Mouse (Mus musculus) embryonic facial prominence, embryonic 11.5 days (tissue): ENCODE measurements around the gene Upk2. TPM values are rescaled to one million over a fixed set of nuclear protein-coding genes. Genes with fewer than 3 reads are reported as not detected.

Experiments used
- ATAC-seq: fragments of 200-750 bp; cut with Nextera tagmentation; replicated peaks from 2 replicates; pipeline ENCODE4 v1.8.0; 2017; ENCODE audit warnings: low read depth; ENCODE audit not compliant: insufficient number of reproducible peaks, low FRiP score, low TSS enrichment
- DNase-seq: peaks from one replicate; pipeline ENCODE4 v3.0.0-alpha.2; 2015; ENCODE audit warnings: low spot score
- H3K27ac ChIP-seq: fragments of 300-500 bp; sonication (generic); replicated peaks from 2 replicates; pipeline ENCODE4 v1.5.1; 2014; ENCODE audit warnings: mild to moderate bottlenecking, low read depth, low read length, control low read depth
- H3K27me3 ChIP-seq: fragments of 300-500 bp; sonication (generic); 2 replicates; pipeline ENCODE4 v1.6.1; 2014; ENCODE audit warnings: mild to moderate bottlenecking, low read length, moderate library complexity, mixed read lengths; ENCODE audit not compliant: control insufficient read depth, insufficient read depth
- H3K36me3 ChIP-seq: fragments of 300-500 bp; sonication (generic); replicated peaks from 2 replicates; pipeline ENCODE4 v1.6.1; 2014; ENCODE audit warnings: low read depth, mild to moderate bottlenecking, low read length, moderate library complexity, mixed read lengths; ENCODE audit not compliant: control insufficient read depth, insufficient read depth
- H3K4me1 ChIP-seq: fragments of 300-500 bp; sonication (generic); 2 replicates; pipeline ENCODE4 v1.6.1; 2014; ENCODE audit warnings: low read length, mixed read lengths; ENCODE audit not compliant: control insufficient read depth, insufficient read depth
- H3K4me2 ChIP-seq: fragments of 300-500 bp; sonication (generic); 2 replicates; pipeline ENCODE4 v1.6.1; 2014; ENCODE audit warnings: low read depth, mild to moderate bottlenecking, control low read depth, low read length, moderate library complexity
- H3K4me3 ChIP-seq: fragments of 300-500 bp; sonication (generic); 2 replicates; pipeline ENCODE4 v1.5.1; 2014; ENCODE audit warnings: low read depth, low read length, control low read depth
- H3K9ac ChIP-seq: fragments of 300-500 bp; sonication (generic); replicated peaks from 2 replicates; pipeline ENCODE4 v1.6.1; 2014; ENCODE audit warnings: mild to moderate bottlenecking, control low read depth, low read length
- H3K9me3 ChIP-seq: fragments of 300-500 bp; sonication (generic); replicated peaks from 2 replicates; pipeline ENCODE4 v1.6.1; 2016; ENCODE audit warnings: mild to moderate bottlenecking, low read length, inconsistent platforms, mixed read lengths; ENCODE audit not compliant: control insufficient read depth
- WGBS: fragments of 180-500 bp; shearing (Covaris S2); extraction: QIAGEN DNeasy Blood & Tissue Kit; methylation state at CpG from one replicate; pipeline ENCODE4 v1.1.7; 2014; 5-methylcytosine and 5-hydroxymethylcytosine counted together
- polyA plus RNA-seq: library from polyadenylated mRNA; unstranded; fragments of >200 nt; fragmentation: Nextera tagmentation; extraction: Ambion mirVana; gene quantifications from 2 replicates; pipeline ENCODE4 v1.2.1, GENCODE M21; 2014

The Upk2 gene
- 0.59 and 1.3 TPM in 2 replicates for polyA plus RNA-seq

DNA sequence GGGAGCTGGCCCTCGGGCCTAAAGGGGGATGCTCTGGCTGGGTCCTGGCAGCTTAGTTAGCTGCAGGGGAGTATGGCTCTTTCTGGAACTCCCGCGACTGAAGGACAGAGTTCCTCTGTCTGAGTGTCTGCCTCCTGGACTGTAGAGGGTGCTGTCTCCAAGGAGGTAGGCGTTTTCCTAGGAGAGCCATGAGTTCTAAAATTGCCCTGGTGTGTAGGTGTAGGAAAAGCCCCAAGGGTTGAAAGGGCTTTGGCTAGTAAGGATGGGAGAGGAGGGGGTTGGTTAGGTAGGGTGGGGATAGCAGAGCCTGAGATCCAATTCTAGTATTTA lies at the start of gene Upk2:
Gene Upk2 (minus strand): TSS at position 86 of the 330 bp plus-strand sequence.
- DNase-seq (no peak), ATAC-seq (no peak)
- Histone ChIP-seq H3K36me3 (no peaks in the 10 kb centered on the region), H3K4me1 (peaks cover 7% of the 10 kb centered on the region; the same call in 1 of the 2 replicates), H3K4me3 (no peak within 1 kb of the TSS), H3K9me3 (no peaks in the 10 kb centered on the region), H3K27ac (no peak within 1 kb of the TSS), H3K9ac (no peak within 1 kb of the TSS), H3K4me2 (no peak within 1 kb of the TSS), H3K27me3 (no peaks in the 10 kb centered on the region; the same call in 1 of the 2 replicates)
- 11% methylated on average over 4 of the region's 4 CpGs for WGBS

DNA sequence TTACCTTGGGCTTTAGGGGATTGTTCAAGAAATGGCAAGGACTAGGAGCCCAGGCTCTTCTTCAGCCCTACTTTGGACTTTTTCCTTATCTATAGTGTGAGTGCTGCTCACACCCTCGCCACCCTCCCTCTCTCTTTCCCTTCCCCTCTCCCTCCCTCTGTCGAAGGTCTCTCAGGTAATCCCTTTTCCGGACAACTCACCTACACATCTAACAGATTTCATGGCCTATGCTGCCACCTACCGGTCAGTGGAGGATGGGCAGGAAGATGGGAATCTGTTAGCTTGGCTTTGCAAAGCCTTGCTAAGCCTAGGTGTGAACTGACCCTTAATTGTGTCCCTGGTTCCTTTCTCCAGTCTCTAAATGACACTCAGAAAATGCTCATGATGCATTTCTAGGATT lies 47.2 kb upstream of the Upk2 start:
- Histone ChIP-seq H3K4me3 (peak overlapping the region; percentile 23), H3K9ac (no peak overlapping the region), H3K36me3 (peaks cover 10% of the 10 kb centered on the region), H3K4me1 (peaks cover 19% of the 10 kb centered on the region), H3K27ac (peak overlapping the region; percentile 31; the same call in 1 of the 2 replicates), H3K4me2 (peak overlapping the region; percentile 34; the same call in 1 of the 2 replicates), H3K9me3 (no peaks in the 10 kb centered on the region), H3K27me3 (no peaks in the 10 kb centered on the region)
- ATAC-seq = no peak
- 0% methylated on average over 4 of the region's 4 CpGs for WGBS
- peak; percentile 92 for DNase-seq

DNA sequence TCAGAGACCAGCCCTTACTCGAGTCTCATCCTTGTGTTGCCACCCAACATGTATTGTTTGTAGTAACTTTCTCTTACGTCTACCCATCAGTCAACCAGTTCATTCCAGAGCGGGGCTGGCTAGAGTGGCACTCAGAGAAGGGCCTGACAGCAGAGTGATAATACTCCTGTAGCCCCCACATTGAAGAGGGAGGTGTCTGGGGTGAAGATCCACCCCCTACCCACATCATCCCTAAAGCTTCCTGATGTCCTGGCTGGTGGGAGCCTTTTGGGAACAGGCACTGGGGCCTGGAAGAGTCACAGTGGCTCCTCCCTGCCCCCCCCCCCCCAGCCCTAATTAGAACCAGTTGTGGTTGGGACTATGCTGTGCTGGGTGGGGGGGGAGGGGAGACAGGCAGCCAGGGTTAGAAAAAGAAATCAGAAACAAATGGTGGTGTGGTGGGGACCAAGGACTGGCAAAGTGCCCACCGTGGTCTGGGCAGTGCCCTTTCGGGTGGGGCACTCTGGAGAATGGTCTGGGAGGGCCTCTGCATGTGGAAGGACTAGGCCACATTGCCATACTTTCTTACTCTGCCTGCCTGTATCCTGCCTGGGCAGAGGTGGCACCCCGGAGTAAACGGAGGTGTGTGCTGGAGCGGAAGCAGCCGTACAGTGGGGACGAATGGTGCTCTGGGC lies 46.6 kb upstream of the Upk2 start:
- Histone ChIP-seq H3K9me3 (no peaks in the 10 kb centered on the region), H3K27ac (peak overlapping the region; percentile 92), H3K27me3 (no peaks in the 10 kb centered on the region), H3K4me3 (peak overlapping the region; percentile 23), H3K4me2 (peak overlapping the region; percentile 34; the same call in 1 of the 2 replicates), H3K4me1 (peaks cover 23% of the 10 kb centered on the region), H3K36me3 (peaks cover 6% of the 10 kb centered on the region), H3K9ac (no peak overlapping the region)
- whole genome bisulfite sequencing = 18% methylated on average over 10 of the region's 10 CpGs
- ATAC-seq (no peak), DNase-seq (peak; percentile 65)

DNA sequence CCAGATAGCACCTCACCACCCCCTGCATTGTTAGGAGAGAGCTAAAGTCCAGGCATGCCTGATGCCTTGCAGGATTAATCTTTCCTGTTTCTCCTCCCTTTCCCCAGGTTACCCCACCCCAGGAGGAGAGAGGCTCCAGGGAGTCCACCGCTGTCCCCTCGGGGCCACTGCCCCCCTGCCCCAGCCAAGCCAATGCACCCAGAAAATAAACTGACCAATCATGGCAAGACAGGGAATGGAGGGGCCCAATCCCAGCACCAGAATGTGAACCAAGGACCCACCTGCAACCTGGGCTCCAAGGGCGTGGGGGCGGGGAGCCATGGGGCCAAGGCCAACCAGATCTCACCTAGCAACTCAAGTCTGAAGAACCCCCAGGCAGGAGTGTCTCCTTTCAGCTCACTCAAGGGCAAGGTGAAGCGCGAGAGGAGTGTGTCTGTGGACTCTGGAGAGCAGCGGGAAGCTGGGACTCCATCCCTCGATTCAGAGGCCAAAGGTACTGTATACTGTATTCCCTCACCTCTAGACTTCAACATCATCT lies 45.9 kb upstream of the Upk2 start:
- Histone ChIP-seq H3K4me3 (peak overlapping the region; percentile 21; the same call in 1 of the 2 replicates), H3K27ac (peak overlapping the region; percentile 92), H3K4me1 (peaks cover 23% of the 10 kb centered on the region), H3K36me3 (peaks cover 2% of the 10 kb centered on the region), H3K9ac (peak overlapping the region; percentile 72), H3K4me2 (peak overlapping the region; percentile 85), H3K9me3 (no peaks in the 10 kb centered on the region), H3K27me3 (no peaks in the 10 kb centered on the region)
- DNase-seq (no peak), ATAC-seq (no peak)
- 31% methylated on average over 8 of the region's 8 CpGs for WGBS

DNA sequence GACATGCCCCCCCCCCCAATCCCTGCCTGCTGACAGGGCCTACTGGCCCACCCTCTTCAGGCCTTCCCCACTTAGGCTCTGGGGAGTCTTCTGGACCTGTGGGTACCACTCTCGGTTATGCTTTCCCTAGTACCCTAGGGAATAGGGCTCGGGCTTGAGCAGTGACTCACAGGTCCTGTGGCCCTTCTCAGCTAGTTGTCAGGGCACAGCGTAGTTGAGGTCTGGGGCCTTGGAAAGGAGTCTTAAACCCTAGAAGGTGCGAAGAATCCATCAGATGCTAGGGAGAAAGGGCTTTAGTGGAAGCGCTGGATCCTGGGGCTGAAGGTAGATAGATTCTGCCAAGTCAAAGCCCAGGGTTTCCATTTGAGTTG lies 45.4 kb upstream of the Upk2 start:
- ATAC-seq (no peak), DNase-seq (no peak)
- Histone ChIP-seq H3K4me1 (peaks cover 28% of the 10 kb centered on the region), H3K27me3 (no peaks in the 10 kb centered on the region), H3K9ac (peak overlapping the region; percentile 72), H3K36me3 (no peaks in the 10 kb centered on the region; the same call in 1 of the 2 replicates), H3K4me2 (peak overlapping the region; percentile 85), H3K9me3 (no peaks in the 10 kb centered on the region), H3K4me3 (peak overlapping the region; percentile 21), H3K27ac (peak overlapping the region; percentile 92)
- WGBS = 21% methylated on average over 5 of the region's 5 CpGs

DNA sequence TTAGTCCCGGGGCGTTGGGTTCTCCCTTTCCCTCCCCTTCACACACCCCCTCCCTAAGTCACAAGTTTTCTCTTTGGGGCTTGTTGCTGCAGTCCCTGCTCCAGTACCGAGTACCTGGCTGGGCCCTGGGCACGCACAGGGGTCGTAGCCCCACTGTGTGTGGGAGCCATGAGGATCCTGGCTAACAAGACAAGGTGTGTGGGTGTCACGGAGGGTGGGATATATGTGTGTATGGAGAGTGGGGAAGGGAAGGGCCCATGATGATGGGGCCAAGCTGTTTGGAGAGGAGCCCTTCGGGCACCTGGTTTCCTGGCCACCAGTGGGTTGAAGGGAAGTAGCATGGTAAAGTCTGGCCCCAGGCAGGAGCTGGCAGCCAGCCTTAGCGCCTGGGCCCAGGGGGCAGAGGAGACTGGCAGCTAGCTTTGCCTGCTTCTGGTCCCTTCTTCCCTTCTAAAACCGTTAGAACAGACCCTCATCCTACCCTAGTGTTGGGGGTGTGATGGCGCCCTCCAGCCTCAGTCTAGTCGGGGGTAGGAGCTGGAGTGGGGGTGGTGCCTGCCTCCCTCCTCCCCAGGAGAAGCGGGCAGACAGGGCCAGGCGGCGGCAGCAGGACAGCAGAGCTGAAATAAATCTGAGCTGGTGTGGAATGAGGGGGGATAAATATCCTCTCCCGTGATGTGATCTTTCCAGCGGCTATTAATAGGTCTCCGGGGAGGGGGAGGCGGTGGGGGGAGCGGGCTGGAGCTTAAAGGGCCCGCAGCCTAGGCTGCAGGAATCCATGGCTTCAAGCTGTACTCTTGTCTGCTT lies 44.8 kb upstream of the Upk2 start:
- Histone ChIP-seq H3K27me3 (no peaks in the 10 kb centered on the region), H3K4me1 (peaks cover 33% of the 10 kb centered on the region), H3K4me2 (peak overlapping the region; percentile 85), H3K27ac (peak overlapping the region; percentile 92), H3K4me3 (peak overlapping the region; percentile 41), H3K36me3 (no peaks in the 10 kb centered on the region; the same call in 1 of the 2 replicates), H3K9ac (peak overlapping the region; percentile 72), H3K9me3 (no peaks in the 10 kb centered on the region)
- WGBS = 3% methylated on average over 20 of the region's 20 CpGs
- peak; percentile 12; the same call in 1 of the 2 replicates for ATAC-seq
- DNase-seq = peak; percentile 75

DNA sequence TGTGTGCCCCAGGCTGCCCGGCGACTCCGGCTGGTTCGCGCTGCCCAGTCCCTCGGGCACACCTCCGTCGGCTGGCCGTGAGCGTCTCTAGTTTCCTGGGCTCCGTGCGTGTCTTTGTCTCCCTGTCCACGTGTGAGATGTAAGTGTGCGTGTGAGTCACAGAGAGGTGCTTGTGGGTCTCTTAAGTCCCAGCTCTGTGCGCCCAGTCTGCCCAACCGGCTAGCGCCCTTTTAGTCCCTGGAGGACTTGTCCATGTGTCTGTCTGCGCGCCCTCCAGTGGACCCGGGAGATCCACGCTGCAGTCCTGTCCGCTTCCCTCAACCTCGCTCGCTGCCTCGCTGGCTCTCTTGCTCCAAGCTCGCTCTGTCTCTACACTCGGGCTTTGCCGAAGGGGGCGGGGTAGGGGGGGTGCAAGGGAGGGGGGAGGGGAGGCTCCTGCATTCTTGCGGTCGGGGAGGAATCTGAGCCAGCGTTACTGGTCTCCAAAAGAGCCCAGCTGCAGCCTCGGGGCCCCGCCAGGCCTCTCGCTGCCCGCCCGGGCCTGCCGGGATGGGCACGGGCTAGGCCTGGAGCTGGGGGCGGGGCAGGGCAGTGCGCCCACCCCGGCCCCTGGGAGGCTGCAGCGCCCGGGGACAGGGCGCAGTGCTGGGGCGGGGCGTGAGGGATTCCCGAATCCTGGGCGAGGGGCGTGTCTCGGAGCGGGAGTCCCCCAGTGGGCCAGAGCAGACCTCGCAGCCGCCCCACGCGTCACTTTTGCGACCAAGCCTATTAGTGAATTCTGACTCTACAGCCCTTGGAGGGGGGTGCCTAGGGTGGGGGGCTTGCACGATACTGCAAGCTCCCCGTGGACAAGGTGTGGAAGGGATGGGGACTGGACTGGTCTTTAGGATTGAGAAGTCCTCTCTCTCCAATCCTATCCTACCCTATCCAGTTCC lies 43.9 kb upstream of the Upk2 start:
- no peaks in the 10 kb centered on the region for H3K9me3 ChIP-seq
- H3K27ac ChIP-seq = peak overlapping the region; percentile 92
- ATAC-seq = peak; percentile 78
- whole genome bisulfite sequencing = 0% methylated on average over 58 of the region's 59 CpGs
- no peaks in the 10 kb centered on the region for H3K27me3 ChIP-seq
- H3K4me1 ChIP-seq = peaks cover 42% of the 10 kb centered on the region
- H3K9ac ChIP-seq = peak overlapping the region; percentile 72
- H3K4me2 ChIP-seq = peak overlapping the region; percentile 85
- peak overlapping the region; percentile 41 for H3K4me3 ChIP-seq
- peak; percentile 91 for DNase-seq
- no peaks in the 10 kb centered on the region for H3K36me3 ChIP-seq
